Mouse (Mus musculus): Measurements from ENCODE around the gene Tubb2b. TPM values are rescaled to one million over a fixed set of nuclear protein-coding genes. Genes with fewer than 3 reads are reported as not detected.

The Tubb2b gene
- total RNA-seq, 2 experiments from 2014 or later = 192 to 215 TPM

DNA sequence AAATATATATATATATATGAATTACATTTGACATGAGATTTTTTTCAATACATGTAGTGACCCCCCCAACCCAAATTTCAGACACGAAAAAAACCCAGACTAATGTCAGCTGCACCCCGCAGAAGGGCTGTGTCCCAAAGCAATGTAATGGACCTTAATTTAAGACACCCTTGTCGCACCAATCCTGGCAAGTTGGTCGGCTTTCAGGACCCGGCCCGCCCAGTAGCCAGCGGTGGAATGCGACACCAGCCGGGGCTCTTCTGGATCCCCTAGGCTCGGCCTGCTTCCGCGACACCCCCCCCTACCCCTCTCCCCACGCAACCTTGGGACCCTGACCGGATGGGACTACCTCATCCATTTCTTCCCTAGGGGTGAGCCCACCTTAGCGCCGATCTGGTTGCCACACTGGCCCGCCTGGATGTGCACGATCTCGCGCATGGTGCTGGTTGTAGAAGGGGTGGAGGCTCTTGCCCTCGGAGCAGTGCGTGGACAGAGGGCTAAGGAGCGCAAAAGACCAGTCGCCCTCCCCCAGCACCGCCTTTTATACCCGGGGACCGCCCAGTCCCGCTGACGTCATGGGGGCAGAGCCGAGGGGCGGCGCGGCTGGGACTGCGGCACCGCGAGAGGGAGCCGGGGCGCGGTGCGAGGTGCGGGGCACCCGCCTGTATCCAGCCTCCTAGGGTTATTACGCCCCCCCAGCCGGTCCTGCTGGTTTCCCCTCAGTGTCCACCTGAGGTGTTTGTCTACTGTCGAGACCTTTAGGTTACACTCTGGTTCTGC is 52.6 kb downstream of the Tubb2b start, which contains the start of gene Tubb2a:
TSS of gene Tubb2a (minus strand) at position 516 of the 780 bp plus-strand sequence.
- peak; percentile 89 to 92 for DNase-seq (ENCODE audit: low spot score in 2 of 2)

Other genes with a start within 250 kb of the Tubb2b start
- gene Serpinb6c, start 224.8 kb downstream of the Tubb2b start, total RNA-seq (2021) = under 1 TPM; 0.25 to 0.47 TPM
- 1 to 10 TPM; 6.9 to 8.6 TPM for gene Nqo2, start 165.8 kb downstream of the Tubb2b start, total RNA-seq (2021)
- gene Ripk1, start 128.1 kb downstream of the Tubb2b start, total RNA-seq (2021) = 1 to 10 TPM; 6.2 to 6.6 TPM
- gene Serpinb6a, start 127.7 kb downstream of the Tubb2b start, total RNA-seq (2021) = 10 to 100 TPM; 40.4 to 51.1 TPM
- gene Bphl, start 92.9 kb downstream of the Tubb2b start, total RNA-seq (2021) = 10 to 100 TPM; 52.0 to 56.0 TPM
- 100 to 1,000 TPM; 919 to 955 TPM for gene Tubb2a, start 52.5 kb downstream of the Tubb2b start, total RNA-seq (2021)
- 10 to 100 TPM; 24.9 to 29.2 TPM for gene Psmg4, start 32.5 kb upstream of the Tubb2b start, total RNA-seq (2021)
- gene Slc22a23, start 214.7 kb upstream of the Tubb2b start, total RNA-seq (2021) = 10 to 100 TPM; 31.9 to 33.0 TPM

Measured in layer of hippocampus, adult 18-20 months (tissue).